Mouse (Mus musculus) gastrocnemius, postnatal 4 days (tissue): ENCODE measurements at regions not wholly inside any gene's neighbourhood (a gene's known extent, or its start where the extent isn't known, plus 50 kb on each side); places are given as distances from the start of the nearest gene placed in this dataset.

ENCODE experiments used
- DNase-seq, 2 experiments: peaks; one replicate each; pipeline ENCODE4 v3.0.0; 2021 to 2022; ENCODE audit warnings: low spot score in 2 of 2, mixed read lengths in 2 of 2

DNA sequence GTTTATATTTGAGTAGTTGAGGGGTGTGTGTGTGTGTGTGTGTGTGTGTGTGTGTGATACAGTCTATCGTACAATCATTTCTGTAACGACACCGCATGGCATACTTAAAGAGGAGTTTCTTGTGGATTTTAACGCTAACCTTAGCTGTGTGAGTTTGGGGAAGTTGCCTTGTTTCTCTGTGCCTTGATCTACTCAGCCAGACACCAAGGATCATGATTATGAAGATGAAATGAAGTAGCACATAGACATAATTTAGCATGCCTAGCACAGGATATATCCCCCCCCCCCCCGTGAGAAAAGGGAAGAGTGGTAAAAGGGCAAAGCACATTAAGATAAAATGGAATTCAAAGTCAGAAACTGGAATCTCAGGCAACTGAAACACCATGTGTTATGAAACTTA, 75.6 kb upstream of the Slc38a2 start:
- DNase-seq: no peak

DNA sequence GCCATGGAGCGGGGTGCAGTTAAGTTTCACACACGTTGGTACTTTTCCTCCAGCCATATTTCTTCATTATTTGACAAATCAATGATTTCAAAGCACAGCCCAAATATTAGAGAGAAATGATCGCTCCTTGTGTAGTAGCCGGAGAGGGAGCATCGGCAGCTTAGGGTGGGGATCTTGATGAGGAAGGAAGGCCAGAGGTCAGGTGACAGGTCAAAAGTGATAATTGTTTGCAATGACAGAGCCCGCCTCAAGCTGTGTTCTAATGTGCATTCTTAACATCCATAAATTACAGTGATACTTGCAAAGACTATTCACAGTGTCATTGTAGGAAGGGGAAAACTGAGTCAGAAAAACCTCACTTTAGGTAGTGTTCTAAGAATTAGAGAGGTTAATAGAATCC, 75.1 kb upstream of the Slc38a2 start:
- DNase-seq: no peak

DNA sequence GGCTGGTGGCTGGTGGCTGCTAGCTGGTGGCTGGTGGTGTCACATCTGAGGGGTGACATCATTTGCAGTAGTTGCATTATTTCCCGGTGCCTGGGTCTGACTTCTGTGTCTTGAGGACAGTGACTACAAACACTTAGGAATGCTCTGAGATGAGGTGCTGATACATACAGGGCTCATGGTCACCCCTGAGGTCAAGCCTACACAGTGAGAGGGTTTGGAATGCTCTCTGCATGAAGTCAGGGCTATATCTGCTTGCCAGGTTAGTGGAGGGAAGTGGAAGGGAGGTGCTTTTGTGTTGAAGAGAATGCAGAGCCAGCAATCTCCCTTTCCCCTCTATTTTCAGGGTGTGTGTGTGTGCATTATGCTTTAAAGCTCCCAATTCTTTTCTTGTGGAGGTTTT, 74.1 kb upstream of the Slc38a2 start:
- no peak for DNase-seq

DNA sequence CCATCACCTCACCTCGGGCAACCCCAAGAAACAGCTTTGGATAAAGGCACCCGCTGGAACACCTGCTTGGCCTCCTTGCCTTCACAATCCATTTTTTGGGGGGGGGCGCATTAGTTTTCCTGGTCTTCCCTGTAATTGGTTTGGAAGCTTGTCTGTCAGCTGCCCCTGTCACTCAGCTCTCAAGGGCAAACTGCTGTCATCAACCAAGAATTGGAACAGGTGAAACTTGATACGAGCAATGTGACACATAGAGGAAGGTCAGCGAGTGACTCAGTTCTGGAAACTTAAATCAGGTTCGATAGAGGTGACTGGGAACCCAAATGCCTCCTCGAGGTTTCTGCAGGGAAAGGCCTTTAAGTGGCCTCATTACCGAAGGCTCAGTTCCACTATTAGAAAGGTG, 73.2 kb upstream of the Slc38a2 start:
- DNase-seq: no peak

DNA sequence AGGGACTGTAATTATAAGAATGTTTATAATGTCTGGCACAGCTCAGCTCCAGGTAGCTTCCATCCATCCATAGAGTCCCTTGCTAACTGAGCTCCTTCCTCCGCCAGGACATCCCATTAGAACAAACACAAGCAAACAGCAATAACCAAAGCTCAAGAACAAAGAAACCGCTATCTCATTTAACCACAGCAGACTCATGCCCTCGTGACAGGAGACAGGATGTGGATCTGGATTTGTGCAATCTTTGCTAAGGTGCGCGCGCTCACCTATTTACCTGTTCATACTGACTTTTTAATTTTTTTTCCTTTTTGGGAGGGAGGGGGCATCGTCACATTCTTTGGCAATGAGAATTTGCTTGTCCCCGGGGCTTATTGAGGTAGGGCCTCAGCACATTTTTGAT, 71.3 kb upstream of the Slc38a2 start:
- no peak for DNase-seq

DNA sequence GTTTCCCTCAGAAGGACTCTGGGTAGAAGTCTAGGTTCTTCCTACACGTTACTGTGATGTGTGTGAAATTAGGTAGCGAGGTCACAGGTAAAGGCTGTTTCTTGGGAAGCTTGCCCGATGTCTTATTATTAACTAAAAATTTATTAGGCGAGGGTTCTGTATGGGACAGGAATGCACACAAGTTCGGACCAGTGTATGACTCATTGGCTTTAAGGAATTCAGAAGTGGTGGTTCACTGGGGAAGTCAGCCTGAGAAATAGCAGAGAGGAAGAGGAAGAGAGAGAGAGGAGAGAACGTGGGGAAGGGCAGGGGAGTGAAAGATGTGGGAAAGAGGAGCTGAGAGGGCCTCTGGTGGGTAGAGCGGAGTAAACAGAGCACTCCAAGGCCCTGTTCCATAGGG, 70.8 kb upstream of the Slc38a2 start:
- DNase-seq: no peak

DNA sequence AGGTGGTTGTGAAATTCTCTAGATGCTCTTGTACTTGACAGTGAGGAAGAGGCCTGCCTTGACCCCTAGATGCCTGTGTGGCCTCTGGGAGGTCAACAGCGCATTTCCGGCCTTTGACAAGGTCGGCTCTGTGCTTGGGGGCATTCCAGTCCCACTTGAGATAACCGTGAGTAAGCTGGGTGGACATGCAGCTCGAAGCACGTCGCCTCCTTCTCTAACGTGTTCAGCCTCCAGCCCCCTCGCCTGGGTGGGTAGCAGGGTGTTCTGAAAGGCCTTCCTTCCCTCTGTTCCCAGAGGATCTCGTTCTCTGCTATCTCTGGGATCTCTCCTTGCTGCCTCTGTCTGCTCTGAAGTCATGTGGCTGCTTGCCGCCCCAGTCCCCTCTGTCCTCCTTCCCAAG, 70.2 kb upstream of the Slc38a2 start:
- no peak for DNase-seq

DNA sequence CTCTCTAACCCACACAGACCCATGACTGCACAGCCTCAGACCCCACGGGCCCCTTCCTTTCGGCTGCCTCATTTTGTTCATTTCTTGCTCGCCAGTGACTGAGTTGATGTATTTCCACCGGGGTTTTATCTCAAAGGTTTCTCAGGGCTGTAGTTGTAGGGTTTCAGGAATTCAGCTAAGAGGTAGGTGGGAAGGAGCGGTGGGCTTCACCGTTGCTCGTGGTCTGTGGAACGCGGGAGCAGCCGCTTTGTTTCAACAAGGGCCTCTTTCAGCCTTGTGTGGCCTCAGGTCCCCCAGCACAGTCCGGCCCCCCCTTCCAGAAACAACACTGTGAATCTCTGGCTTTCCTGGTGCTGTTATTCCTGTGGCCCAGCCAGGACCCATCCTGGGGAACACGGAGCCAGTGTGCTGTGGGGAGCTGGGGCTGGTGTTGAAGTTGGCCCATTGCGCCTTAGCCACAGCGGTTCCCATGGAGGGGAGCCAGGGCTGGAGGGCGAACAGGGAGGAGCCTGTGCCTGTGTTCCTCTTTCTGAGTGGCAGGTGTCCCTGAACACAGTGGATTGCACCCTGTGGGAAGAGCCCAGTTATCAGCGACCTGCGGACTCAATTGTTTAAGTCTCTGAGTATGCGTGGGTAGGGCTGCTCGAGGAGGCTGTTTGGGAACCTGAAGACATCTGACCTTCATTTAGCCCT, 68.9 kb upstream of the Slc38a2 start:
- no peak for DNase-seq

DNA sequence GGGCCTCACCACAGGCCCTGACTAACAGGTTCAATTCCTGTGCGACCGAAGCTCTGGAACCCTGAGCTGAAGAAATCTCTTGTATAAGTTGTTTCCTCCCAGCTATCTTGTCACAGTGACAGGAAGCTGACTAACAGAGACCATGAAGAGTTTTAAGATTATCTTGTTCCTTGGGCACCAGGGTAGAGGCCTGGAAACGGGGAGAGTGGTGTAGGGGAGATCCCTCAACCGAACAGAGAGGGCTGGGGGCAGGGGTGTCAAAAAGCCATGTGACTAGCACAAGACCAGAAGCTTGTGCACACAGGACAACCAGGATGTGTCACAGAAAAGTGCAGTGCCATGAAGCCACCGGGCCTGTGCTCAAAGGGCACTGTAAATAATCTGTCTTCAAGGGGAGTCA, 67.7 kb upstream of the Slc38a2 start:
- DNase-seq: no peak

DNA sequence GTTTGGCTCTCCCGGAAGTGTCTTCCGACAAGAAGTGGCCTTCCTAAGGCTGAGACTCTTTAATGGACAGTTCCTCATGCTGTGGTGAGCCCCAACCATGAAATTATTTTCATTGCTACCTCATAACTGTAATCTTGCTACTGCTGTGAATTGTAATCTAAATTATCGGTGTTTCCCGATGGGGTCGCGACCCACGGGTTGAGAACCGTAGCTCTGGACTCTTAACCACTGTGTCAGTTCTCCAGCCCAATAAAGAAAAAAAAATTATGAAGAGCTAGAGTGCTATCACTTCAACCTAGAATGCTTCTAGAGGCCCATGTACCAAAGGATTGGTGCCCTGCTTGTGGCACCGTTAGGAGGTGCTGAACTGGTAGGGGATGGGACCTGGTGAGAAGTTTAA, 66.7 kb upstream of the Slc38a2 start:
- no peak for DNase-seq

DNA sequence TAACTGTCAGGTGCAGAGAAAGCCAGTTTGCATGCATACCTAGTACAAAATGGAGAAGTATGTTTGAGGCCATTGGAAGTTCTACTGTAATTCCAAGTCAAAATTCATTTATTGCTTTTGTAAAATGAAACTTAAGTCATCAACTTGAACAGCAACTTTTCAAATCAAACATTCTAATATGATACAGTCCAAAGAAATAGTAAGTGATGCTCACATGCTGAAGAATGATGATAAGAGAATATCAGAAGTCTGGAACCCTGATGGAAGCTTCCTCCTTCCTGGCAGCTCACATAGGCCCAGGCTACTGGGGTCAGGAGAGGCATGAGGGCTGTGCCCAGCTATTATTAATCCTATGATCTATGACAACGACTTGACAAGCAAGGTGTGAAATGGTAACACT, 64.1 kb upstream of the Slc38a2 start:
- DNase-seq: no peak

DNA sequence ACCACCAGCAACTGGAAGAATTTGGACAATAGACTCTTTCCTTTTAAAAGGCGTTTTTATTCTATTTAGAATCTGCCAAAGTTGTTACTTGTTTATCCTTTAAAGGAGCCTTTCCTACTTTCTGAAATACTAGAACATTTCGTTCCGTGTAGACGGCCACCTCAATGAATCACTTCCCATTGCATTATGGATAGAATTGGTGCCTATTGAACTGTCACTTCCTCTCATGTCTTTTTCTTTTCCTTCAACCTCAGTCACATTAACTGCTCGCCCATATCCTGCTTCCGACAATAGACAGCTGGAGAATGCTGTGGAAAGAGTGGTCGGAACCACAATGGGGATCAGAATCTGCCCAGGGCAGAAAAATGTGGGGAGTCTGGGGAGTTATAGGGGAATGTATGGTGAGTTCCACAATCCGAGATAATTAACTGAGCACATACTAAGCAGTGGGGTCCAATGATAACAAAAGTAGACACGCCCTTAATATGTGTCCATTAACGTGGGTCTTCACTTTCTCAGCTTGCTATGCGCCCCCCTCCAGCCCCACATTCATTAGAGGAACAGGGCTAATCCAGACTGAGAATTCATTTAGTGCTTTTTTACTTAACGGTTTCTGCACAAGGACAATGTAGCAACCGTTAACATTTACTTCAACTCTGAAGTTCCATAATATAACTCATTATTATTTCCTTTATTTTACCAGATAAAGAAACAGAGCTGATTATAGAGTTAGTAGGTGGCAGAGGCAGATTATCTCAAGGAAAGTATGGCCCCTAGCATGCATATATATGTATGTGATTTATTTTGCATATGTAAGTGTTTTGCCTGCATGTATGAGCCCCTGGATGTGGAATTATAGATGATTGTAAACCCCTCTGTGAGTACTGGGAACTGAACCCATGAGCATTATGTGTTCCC, 59.8 kb upstream of the Slc38a2 start:
- DNase-seq: no peak

DNA sequence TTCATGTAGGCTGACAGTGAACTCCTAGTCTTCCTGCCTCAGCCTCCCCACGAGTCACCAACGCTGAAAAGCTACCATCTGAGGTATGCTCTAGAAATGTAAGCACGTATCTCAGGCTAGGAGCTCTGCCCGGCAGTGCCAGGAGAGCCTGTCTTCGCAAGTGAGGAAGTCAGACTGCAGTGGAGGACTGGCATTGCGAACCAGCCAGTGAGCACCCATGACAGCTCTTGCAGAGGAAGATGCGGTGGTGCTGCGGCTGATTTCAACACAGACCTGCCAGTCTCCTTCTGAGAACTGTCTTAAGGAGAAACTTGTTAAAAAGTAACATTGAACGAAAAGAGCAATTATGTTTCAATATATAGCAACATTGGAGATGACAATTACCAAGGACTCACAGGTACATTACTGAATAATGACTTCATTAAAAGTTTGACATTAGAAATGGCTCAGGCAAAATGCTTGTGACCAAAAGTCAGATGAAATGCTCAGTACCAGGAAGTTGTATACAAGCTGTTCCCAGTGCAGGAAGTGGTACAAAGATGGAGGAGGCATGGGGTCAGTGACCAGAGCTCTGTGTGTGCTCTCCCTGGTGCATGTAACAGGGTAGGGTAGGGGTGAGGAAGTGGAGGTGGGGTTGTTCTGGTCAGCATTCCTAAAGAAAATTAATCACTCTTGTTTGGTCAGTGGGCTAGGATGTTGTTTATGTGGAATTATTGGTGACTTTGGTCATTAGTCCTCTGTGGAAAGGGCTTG, 58.1 kb upstream of the Slc38a2 start:
- DNase-seq: no peak

DNA sequence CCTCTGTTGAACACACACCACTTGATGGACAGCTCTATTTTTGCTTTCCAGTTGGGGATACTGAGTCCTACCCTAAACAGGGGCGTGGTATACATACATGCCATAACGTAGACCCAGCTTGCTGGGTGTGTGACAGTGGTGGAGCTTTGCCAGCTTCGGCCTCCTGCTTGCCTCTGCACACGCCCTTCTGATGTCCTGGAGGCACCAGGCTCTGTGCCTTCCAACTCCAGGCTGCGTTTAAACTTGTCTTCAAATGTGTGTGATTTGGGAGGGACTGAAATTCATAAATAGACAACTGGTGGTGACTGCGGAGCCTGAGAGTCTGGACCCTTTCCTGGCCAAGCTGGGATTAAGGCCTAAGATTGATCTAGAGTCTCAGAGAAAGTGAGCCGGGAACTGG, 56.9 kb upstream of the Slc38a2 start:
- DNase-seq: no peak

DNA sequence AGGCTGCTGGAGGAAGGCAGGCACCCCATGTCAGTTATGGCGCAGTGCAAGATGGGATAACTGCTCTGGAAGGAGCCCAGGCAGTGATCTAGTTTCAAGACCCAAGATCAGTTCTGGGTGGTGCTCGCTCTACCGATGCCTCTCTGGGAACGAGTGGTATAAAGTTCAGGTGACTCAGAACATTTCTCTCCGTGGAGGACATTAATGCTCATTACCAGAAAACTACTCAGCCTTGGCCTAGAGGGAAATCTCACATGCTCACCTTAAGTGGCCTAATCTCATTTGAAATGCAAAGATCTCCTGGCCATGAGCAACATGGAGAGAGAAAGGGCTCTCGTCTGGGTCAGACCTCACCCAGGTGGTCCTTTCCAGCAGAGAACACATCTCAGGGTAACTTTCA, 56.4 kb upstream of the Slc38a2 start:
- DNase-seq: no peak

DNA sequence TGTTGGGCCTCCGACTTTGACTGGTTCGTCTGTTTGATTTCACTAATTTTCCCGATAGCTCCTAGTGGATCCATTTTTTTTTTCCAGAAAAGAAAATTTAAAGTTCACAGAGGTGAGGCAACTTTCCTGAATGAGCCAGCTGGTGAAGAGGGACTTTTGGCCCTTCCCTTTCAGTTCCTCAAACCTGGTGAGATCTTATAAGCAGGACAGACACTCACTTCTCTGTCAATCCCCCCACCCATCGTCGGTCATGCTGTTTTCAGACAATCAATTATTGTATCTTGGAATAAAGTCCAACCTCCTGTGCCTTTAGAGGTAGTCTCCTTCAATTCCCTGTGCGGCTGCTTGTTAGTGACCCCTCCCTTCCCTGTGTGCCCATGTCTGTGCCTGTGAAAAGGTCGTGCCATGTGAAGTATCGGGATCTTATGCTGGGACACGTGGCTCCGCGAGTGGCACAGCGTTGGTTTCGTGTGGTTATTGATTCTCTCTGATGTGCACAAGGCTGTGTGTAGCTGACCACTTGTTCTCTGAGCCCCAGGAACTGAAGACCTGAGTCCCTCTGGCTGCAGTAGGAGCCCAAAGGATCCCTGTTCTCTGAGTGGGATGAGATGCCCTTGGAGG, 55.9 kb upstream of the Slc38a2 start:
- no peak for DNase-seq

DNA sequence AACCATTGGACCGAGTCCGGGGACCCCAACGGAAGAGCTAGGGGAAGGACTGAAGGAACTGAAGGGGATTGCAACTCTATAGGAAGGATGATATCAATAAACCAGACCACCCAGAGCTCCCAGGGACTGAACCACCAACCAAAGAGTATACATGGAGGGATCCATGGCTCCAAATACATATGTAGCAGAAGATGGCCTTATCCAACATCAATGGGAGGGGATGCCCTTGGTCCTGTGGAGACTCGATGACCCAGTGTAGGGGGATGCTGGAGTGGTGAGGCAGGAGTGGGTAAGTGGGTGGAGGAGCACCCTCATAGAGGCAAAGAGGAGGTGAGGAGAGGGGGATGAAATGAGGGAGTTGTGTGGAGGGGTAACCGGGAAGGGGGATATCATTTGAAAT, 54.5 kb upstream of the Slc38a2 start:
- no peak for DNase-seq

DNA sequence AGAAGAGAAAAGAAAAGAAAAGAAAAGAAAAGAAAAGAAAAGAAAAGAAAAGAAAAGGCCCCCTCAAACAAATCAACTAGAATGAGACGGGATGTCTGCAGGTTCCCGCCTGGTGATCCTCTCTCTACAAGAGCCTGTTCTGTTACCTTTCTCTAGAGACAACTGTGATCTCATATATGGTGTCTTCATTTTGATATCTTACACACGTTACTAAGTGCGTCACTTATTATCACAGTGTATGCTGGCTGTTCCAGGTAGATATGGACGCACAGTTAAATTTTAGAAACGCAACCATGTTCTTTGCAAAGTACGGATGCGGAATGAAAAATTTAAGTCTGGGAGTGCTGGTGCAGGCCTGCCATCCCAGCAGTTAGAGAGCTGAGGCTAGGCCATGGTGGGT, 53.2 kb upstream of the Slc38a2 start:
- DNase-seq: no peak

DNA sequence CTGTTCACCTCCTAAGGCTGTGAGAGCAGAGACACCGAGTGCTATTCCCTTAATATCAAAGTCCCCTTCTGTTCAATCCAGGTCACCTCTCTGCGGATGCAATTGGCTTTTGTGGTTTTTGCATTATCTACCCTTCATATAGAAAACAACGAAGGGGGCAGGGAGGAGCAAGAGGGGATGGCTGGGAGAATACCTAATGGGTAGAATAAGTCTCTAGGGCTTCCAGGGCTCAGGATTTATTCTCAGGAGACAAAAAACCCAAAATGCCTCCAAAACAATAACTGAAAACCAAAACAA, 52.5 kb upstream of the Slc38a2 start:
- DNase-seq: no peak

DNA sequence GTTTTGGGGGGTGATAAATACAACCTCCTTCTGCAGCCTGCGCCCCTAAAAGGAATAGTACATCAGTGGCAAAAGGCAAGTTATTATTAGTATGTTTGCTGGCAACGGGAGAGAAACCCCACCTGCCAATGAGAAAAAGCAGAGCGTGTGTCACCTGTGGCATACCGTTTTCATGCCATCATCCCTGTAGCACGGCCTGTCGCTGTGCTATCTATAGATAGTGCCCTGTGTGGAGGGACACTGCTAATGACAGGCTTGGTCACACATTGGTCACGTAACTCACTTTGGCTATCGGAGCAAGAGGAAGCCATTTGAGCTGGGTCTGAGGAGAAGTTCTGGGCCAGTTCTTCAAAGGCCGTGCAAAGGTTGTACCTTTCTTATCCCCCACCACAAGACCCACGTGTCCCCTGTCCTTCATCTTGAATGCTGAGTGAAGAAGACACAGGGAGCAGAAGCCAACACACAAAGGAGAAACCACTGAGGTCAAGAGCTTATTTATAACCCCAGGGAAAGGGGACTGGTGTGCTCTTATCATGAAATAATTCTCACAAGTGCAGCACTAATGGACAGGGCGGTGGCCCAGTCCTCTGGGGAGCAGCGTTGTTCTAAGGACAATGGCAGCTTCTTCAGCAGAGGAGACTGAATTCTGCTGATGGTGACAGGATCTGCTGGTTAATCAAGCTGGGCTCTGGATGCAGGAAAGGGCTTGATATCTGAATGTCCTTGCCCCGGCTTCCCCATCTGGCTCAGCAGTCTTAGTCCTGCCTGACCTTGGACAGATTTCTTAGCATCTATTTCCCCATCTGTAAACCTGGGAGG, 51.9 kb upstream of the Slc38a2 start:
- DNase-seq: no peak
